Mouse (Mus musculus) retina, embryonic 14.5 days (tissue): ENCODE measurements around the gene D330020A13Rik.

ENCODE experiments used
- DNase-seq: peaks from one replicate; pipeline ENCODE4 v3.0.0-alpha.2; 2015; ENCODE audit warnings: low spot score

Gene D330020A13Rik

DNA sequence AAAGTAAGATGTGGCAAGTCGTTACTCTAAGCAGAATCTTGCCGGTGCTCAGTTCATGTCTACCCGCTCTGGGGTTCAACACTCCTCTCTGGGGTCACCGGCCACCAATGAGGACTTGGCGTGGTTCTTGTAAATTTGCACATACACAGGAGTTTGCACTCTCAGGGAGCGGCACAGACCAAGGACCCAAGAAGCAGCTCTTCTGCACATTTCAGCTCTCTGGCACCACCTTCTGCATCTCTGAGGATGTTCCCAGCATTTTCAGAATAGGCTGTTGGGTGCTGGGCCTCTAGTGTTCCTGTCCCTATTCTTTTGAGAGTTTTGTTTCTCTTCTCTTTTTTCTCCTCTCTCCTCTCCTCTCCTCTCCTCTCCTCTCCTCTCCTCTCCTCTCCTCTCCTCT lies 7.0 kb downstream of the D330020A13Rik start:
- DNase-seq: peak; percentile 74

DNA sequence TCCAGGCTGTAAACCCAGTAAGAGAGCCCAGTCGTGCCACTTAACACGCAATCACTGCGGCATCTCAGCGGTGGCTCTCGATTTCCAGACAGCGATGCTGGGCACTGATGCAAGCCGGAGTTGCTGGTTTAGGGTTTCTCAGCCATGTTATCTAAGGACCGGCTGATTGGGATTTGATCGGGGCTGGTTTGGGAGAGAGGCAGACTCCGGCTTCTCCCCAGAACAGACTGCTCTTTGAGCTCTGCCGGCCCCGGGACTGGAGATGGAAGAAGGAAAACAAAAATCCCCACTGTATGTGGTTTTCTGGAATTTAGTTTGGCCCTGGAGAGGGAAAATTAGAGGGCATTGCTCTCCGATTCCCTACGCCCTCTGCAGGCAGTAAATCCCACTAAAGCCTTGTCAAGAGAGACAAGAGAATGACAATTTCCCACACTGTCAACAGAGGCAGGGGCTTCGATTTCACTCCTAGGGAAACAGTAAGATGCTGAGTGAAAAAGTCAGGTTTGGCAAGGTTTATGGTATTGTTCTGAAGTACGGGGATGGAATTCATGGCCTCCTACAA lies 8.7 kb downstream of the D330020A13Rik start:
- DNase-seq: peak; percentile 29

DNA sequence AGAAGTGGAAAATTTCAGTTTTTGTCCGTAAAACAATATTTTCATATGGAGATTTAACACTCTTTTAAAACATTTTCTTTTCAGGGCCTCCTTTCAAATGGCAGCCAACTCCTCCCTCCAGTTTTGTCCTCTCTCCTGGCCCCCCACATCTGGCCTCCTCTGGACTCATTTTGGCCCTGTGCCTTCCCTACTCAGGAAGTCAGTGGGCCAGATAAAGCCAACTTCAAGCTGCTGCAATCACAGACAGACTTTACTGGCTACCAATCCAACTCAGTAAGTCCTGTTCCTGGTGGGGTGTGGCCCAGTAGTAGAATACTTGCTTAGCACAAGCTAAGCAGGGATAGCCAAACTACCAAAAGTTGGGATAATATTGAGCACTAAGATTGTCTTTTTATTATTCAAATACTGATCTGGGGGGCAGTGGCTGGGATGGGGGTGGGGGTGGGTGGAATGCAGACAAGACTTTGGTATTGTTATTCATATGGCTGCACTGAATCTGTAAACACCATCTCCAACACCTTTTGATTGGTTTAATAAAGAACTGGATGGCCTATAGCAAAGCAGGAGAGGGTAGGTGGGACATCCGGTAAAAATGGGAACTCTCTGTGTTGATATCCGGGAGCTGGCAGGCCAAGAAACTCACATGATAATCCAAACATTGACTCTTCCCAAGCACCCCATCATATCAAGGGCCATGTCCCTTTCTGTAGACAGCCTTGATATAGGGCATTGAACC lies 12.9 kb downstream of the D330020A13Rik start:
- DNase-seq: no peak

DNA sequence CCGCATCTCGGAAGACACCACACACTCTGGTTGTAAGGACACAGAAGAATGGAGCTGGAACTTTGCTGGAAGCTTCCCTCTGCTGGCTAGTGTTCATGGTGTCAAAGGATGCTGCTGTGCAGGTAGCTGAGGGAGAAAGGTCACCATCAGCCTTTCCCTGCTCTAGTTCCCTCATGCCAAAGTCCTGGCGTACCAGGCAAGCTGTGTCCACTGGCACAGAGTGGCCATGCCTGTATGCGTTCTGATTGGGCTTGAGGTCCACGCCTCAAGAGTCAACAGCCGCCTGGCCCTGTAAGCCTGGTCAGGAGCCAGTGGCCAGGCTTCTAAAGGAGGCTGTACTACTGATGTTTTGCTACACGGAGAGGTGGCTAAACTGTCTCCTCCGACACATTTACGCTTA lies 15.2 kb downstream of the D330020A13Rik start:
- no peak for DNase-seq

DNA sequence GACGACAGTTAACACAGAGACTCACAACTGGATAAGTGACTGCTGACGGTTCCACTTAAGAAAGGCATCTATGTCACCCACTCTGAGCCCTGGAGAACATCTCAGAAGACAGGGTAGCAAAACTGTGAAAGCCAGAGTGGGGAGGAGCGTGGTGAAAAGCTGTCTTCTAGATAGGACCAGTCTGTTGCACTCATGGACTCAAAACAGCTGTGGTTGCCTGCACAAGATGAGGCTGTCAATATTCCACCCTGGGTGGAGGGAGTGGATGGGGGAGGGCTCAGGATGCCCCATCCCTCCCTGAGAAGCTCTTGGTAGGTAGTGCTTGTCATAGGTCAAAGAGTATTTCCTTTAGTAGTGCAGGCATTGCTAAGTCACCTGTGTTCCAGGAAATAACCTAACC lies 15.6 kb downstream of the D330020A13Rik start:
- no peak for DNase-seq

DNA sequence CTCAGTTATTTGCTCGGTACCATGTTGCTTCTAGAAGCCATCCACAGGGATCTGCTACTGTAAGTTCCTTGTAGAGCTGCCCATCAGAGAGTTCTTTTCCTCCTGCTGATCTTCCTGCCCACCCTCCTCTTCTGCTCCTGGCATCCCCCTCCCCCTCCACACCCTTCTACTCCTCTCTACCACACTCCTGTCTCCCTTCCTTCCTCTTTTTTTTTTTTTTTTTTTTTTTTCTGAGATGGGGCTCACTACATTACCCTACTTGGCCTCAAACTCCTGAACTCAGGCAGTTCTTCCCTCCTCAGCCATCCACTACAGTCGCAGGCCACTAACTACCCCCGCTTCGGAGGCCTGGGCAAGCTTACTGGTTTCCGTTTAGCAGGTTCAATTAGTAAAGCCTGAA lies 18.3 kb downstream of the D330020A13Rik start:
- no peak for DNase-seq

DNA sequence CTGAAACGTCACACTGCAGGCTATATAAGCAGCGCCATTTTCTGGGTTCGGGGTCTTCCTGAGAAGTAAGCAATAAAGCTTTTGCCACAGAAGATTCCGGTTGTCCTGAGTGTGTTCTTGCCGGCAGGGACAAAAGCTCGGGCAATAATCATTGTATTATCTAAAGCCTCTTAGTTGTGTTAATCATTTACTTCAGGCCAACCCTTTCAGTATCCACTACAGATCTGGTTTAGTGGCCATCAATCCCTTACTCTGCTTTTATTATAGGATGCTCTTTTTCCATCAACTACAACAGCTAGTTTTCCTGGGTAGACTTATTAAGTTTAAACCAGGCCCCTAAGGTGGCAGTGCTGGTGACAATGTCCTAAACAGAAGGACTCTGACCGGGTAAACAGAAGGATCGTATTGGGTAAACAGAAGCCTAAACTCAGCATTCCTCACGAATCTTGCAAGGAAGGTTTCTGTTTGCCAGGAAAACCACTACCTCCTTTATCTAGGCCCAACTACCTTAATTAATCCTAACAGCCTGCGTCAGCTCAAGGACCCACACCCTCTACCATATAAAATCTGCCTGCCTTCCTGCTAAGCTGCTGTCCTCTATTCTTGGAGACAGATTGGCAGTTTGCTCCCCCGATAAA lies 24.3 kb downstream of the D330020A13Rik start:
- DNase-seq: no peak

DNA sequence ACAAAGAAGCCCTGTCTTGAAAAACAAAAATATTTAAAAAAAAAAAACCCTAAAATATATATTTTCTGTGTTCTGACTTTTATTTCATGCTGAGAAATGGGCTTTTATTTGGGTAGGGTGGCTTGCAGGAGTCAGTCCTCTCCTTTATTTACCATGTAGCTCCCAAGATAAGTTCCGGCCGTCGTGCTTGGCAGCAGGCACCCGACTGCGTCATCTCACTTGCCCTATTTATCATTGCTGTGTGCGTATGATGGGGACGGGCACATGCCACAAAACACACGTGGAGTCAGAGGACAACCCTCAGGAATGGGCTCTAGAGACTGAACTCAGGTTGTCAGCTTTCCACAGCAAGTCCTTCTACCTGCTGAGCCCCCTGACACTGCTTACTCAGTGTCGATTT lies 25.0 kb downstream of the D330020A13Rik start:
- DNase-seq: no peak

DNA sequence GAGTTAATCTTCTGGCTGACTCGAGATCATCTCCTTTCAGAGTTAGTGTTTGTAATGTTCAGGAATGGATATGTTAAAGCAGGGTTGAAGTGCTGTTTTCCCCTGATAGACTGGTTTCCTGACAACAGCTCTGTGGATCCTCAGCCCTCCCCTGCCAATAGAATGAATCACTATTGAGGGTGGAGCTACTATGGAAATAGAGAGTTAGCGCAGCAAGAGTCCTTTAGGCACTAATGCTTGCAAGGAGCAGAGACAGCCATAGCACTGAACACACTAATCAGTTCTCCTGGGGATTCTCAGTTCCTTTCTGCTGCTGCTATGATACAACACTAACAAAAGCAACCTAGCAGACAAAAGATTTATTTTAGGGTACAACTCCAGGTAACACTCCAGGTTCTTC lies 26.2 kb downstream of the D330020A13Rik start:
- no peak for DNase-seq

DNA sequence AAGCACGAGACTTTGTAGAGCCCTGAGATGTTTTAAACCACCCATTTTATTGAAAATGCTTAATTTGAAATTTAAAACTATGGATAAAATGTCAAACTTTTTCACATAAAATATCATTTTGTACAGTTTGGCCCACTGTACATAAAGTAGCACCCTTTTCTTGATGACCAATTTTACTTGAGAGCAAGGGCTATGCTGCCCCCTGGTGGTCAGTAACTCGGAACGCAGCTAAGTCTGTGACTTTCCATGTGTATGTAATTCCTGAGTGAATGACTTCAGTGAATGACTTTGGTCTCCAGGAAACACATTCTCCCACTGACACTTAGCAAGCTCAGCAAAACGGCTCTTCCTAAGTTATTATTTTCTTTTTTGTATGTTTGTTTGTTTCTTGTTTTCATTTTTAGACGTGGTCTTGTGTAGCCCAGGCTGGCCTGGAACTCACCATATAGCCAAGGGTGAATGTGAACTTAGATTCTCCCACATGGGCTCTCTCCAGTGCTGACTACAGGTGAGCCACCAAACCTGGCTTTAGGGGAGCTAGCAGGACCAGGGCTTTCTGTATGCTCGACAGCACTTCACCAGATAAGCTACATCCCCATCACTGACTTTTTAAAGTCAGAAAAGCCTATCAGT lies 30.2 kb downstream of the D330020A13Rik start:
- DNase-seq: peak; percentile 90

DNA sequence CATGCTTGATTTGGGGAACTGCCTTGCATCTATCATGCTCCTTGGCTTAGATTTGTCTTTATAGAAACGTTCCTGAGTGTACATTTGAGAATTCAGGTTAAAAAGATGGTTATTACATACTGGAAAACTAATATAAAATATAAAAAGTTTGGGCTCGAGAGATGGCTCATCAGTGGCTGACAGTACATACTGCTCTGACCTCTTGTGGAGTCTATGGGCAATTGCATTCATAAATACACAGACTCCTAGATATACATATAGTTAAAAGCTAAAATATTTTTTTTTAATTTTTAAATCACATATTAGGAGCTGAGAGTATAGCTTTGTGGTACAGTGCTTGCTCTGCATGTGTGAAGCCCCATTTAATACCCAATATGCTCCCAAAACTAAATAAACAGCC lies 38.2 kb downstream of the D330020A13Rik start:
- peak; percentile 7 for DNase-seq

DNA sequence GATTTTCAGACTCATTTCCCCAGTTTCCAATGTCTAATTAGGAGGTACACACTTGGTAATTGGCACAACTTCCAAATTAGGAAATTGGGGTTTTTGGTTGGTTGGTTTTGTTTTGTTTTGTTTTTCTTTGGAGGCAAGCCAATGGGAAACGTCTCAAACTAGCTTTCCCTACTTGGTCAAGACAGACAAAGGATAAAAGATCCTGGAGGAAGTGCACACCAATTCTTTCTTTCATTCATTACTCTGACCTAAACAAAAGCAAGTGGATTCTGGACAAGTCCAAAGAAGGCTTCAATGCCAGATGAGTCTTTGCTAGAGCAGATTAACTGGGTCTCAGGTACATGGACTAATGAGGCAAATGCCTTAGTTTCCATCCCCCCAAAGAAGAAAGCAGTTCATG lies 49.8 kb downstream of the D330020A13Rik start:
- DNase-seq: no peak
